Mouse (Mus musculus): ENCODE results near the gene 4930558K02Rik. TPM values are rescaled to one million over a fixed set of nuclear protein-coding genes. Genes with fewer than 3 reads are reported as not detected.

Gene 4930558K02Rik
- polyA plus RNA-seq, 1 experiment from 2014 or later = not detected

GRCm38 (mm10) chr1:161968589-161969407 is 10.6 kb downstream of the 4930558K02Rik start, which contains the start of gene Pigc:
Gene Pigc (plus strand): TSS chr1:161969186.
- Histone ChIP-seq H3K4me2 (peak within 1 kb of the TSS; percentile 59), H3K27ac (replicated peaks) (peak within 1 kb of the TSS; percentile 85), H3K9me3 (no peaks in the 10 kb centered on the region), H3K4me3 (peak within 1 kb of the TSS; percentile 68), H3K27me3 (no peaks in the 10 kb centered on the region), H3K9ac (peak within 1 kb of the TSS; percentile 78), H3K4me1 (replicated peaks) (peaks cover 21% of the 10 kb centered on the region), H3K36me3 (peaks cover 14% of the 10 kb centered on the region)
- ATAC-seq (ENCODE audit: low read depth) = peak; percentile 99
- 4% methylated on average over 38 of the region's 38 CpGs for WGBS

- Histone ChIP-seq H3K9me3 (no peaks in the 10 kb centered on the region), H3K27me3 (no peaks in the 10 kb centered on the region), H3K4me3 (no peak overlapping the region), H3K4me1 (replicated peaks) (peaks cover 21% of the 10 kb centered on the region), H3K27ac (replicated peaks) (no peak overlapping the region), H3K36me3 (peaks cover 14% of the 10 kb centered on the region), H3K4me2 (no peak overlapping the region), H3K9ac (no peak overlapping the region)
- 87% methylated on average over 2 of the region's 2 CpGs for WGBS
- ATAC-seq (ENCODE audit: low read depth) = no peak
Measured at GRCm38 (mm10) chr1:161967936-161968335, 11.5 kb downstream of the 4930558K02Rik start.

- 61% methylated on average over 3 of the region's 3 CpGs for WGBS
- no peaks in the 10 kb centered on the region for H3K4me1 ChIP-seq (replicated peaks)
- H3K36me3 ChIP-seq = no peaks in the 10 kb centered on the region
- no peak overlapping the region for H3K27ac ChIP-seq (replicated peaks)
- H3K4me2 ChIP-seq = no peak overlapping the region
- no peaks in the 10 kb centered on the region for H3K9me3 ChIP-seq
- no peak overlapping the region for H3K9ac ChIP-seq
- ATAC-seq (ENCODE audit: low read depth) = no peak
- no peak overlapping the region for H3K4me3 ChIP-seq
- no peaks in the 10 kb centered on the region for H3K27me3 ChIP-seq
Measured at GRCm38 (mm10) chr1:161962465-161963377, 16.7 kb downstream of the 4930558K02Rik start.

GRCm38 (mm10) chr1:161957964-161958950 is 21.2 kb downstream of the 4930558K02Rik start:
- H3K36me3 ChIP-seq = no peaks in the 10 kb centered on the region
- H3K4me1 ChIP-seq (replicated peaks) = no peaks in the 10 kb centered on the region
- no peak overlapping the region for H3K9ac ChIP-seq
- 86% methylated on average over 19 of the region's 19 CpGs for WGBS
- no peak overlapping the region for H3K4me3 ChIP-seq
- no peaks in the 10 kb centered on the region for H3K9me3 ChIP-seq
- no peak for ATAC-seq (ENCODE audit: low read depth)
- H3K4me2 ChIP-seq = no peak overlapping the region
- H3K27ac ChIP-seq (replicated peaks) = no peak overlapping the region
- H3K27me3 ChIP-seq = no peaks in the 10 kb centered on the region

DNA sequence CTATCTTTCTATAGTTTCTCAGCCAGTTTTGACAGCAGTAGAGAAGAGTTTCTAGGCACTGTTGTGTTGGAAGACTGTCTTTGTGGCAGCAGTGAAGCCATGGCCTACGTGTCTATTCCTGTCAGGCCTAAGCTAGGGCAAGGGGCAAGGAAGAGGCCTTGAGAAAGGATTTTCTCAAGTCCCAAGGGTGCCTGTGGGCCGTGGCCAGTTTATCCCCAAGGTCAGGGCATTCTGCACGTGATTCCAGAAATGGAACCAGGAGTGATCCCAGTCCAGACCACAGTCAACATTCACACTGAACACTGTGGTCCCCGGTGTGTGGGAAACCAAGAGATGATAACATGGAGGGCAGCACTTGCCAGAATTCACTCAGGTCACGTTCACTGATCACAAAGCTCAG is 23.6 kb downstream of the 4930558K02Rik start:
- 78% methylated on average over 5 of the region's 5 CpGs for WGBS
- no peak for ATAC-seq (ENCODE audit: low read depth)
- H3K4me1 ChIP-seq (replicated peaks) = no peaks in the 10 kb centered on the region
- no peak overlapping the region for H3K4me2 ChIP-seq
- H3K27me3 ChIP-seq = no peaks in the 10 kb centered on the region
- H3K4me3 ChIP-seq = no peak overlapping the region
- H3K36me3 ChIP-seq = no peaks in the 10 kb centered on the region
- no peak overlapping the region for H3K9ac ChIP-seq
- H3K9me3 ChIP-seq = no peaks in the 10 kb centered on the region
- no peak overlapping the region for H3K27ac ChIP-seq (replicated peaks)

DNA sequence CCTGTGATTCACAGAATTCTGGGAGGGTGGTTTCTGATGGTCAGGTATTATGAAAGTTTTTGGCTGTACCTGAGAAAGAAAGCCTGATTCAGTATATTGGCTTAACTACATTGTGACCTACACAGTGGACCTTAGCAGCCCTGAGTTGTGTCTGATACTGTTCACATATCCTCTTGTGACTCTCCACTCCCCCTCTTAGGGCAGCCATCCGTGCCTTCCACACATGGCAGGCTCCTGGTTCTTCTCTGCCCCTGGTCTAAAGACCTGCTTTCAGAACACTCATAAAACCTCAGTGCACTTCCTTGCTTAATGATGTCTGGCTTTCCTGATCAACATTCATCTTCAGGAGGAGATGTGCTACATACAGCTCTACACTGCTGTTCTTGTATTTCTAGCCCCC is 26.8 kb downstream of the 4930558K02Rik start:
- Histone ChIP-seq H3K36me3 (no peaks in the 10 kb centered on the region), H3K4me1 (replicated peaks) (no peaks in the 10 kb centered on the region), H3K4me3 (no peak overlapping the region), H3K4me2 (no peak overlapping the region), H3K9me3 (no peaks in the 10 kb centered on the region), H3K27me3 (no peaks in the 10 kb centered on the region), H3K9ac (no peak overlapping the region), H3K27ac (replicated peaks) (no peak overlapping the region)
- no peak for ATAC-seq (ENCODE audit: low read depth)
- WGBS = 35% methylated on average over 1 of the region's 1 CpGs

- Histone ChIP-seq H3K9me3 (no peaks in the 10 kb centered on the region), H3K4me1 (replicated peaks) (no peaks in the 10 kb centered on the region), H3K4me3 (no peak overlapping the region), H3K9ac (no peak overlapping the region), H3K4me2 (no peak overlapping the region), H3K27me3 (no peaks in the 10 kb centered on the region), H3K36me3 (no peaks in the 10 kb centered on the region), H3K27ac (replicated peaks) (no peak overlapping the region)
- WGBS = 79% methylated on average over 5 of the region's 5 CpGs
- no peak for ATAC-seq (ENCODE audit: low read depth)
Measured at GRCm38 (mm10) chr1:161951009-161951779, 28.2 kb downstream of the 4930558K02Rik start.

GRCm38 (mm10) chr1:161942082-161942481 is 37.4 kb downstream of the 4930558K02Rik start:
- Histone ChIP-seq H3K4me2 (no peak overlapping the region), H3K4me3 (no peak overlapping the region), H3K27me3 (no peaks in the 10 kb centered on the region), H3K9me3 (no peaks in the 10 kb centered on the region), H3K4me1 (replicated peaks) (no peaks in the 10 kb centered on the region), H3K27ac (replicated peaks) (no peak overlapping the region), H3K36me3 (no peaks in the 10 kb centered on the region), H3K9ac (no peak overlapping the region)
- 80% methylated on average over 2 of the region's 2 CpGs for WGBS
- ATAC-seq (ENCODE audit: low read depth) = no peak

DNA sequence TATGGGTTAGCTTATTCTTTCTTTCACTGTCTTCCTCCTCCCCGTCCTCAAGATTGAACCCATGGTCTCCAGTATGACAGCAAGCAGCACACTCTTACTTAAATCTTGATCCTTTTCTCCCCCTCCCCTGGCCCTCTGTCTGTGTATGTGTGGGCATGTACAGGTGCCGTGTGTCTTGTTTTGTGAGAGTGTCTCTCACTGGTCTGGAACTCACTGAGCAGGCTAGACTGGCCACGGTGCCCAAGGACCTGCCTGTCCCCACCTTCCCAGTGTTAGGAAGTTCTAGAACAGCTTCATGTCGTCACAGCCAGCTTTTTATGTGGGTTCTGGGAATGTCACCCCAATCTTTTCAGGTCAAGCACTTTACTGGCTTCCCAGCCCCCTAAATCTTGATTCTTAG is 47.1 kb downstream of the 4930558K02Rik start:
- Histone ChIP-seq H3K4me1 (replicated peaks) (peaks cover 10% of the 10 kb centered on the region), H3K36me3 (no peaks in the 10 kb centered on the region), H3K27me3 (no peaks in the 10 kb centered on the region), H3K27ac (replicated peaks) (no peak overlapping the region), H3K4me2 (0 out of 2 replicates have a peak overlapping the region, but pooled peaks have one; percentile 17), H3K9me3 (no peaks in the 10 kb centered on the region), H3K9ac (no peak overlapping the region), H3K4me3 (no peak overlapping the region)
- WGBS = 81% methylated on average over 4 of the region's 4 CpGs
- no peak for ATAC-seq (ENCODE audit: low read depth)

DNA sequence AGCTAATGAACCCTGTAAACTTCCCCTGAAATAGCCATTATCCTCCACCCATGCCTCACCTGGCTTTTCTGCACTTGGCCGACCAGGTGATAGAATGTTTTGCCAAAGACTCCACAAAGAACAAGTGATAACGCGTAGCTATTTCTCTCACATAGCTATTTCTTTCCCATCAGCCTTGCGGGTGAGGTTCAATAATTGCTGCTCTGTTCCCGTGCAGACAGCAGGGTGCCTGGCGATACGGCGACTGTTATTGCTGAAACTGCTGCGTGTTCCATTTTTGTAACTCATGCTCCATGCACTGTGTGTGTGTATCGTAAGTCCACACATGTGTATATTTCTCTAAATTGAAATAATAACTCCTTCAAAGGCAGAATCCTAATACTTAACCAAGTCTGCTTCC is 47.6 kb downstream of the 4930558K02Rik start:
- Histone ChIP-seq H3K9ac (no peak overlapping the region), H3K9me3 (no peaks in the 10 kb centered on the region), H3K4me3 (no peak overlapping the region), H3K36me3 (no peaks in the 10 kb centered on the region), H3K4me2 (peak overlapping the region; percentile 17; the same call in 1 of the 2 replicates), H3K27ac (replicated peaks) (0 out of 2 replicates have a peak overlapping the region, but pooled peaks have one; percentile 10), H3K4me1 (replicated peaks) (peaks cover 10% of the 10 kb centered on the region), H3K27me3 (no peaks in the 10 kb centered on the region)
- 48% methylated on average over 10 of the region's 10 CpGs for WGBS
- ATAC-seq (ENCODE audit: low read depth) = peak; percentile 59; the same call in 1 of the 2 replicates

GRCm38 (mm10) chr1:161931313-161931712 is 48.1 kb downstream of the 4930558K02Rik start:
- 0 out of 2 replicates have a peak overlapping the region, but pooled peaks have one; percentile 10 for H3K27ac ChIP-seq (replicated peaks)
- no peaks in the 10 kb centered on the region for H3K27me3 ChIP-seq
- peaks cover 10% of the 10 kb centered on the region for H3K4me1 ChIP-seq (replicated peaks)
- ATAC-seq (ENCODE audit: low read depth) = no peak
- H3K4me2 ChIP-seq = peak overlapping the region; percentile 17; the same call in 1 of the 2 replicates
- no peaks in the 10 kb centered on the region for H3K36me3 ChIP-seq
- H3K9ac ChIP-seq = no peak overlapping the region
- no peaks in the 10 kb centered on the region for H3K9me3 ChIP-seq
- H3K4me3 ChIP-seq = no peak overlapping the region
- WGBS = 41% methylated on average over 4 of the region's 4 CpGs

Measured in neural tube, embryonic 13.5 days (tissue).